Mouse (Mus musculus): Measurements from ENCODE around the gene Mst1. TPM values are rescaled to one million over a fixed set of nuclear protein-coding genes. Genes with fewer than 3 reads are reported as not detected.
A peak's percentile ranks its signal among the peaks of the same experiment; 100 is the strongest.

Gene Mst1
- polyA plus RNA-seq, 1 experiment from 2014 or later, result not detected

DNA sequence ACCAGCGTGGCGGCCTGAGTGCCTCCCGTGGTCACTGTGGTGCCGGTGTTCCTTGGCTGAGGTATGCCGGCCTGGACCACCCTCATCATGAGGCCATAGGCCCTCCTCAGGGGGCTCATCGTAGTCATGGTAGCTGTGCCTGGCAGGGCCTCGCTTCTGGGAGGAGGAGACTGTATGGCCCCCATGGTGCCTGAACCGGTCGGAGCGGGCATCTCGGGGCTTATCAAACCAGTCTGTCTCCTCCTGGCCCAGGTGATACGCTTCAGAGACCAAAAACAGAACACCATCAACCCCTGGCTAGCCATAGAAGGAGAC is 25.3 kb downstream of the Mst1 start:
- 0 out of 2 replicates have a peak, but pooled peaks have one; percentile 38 for ATAC-seq
- no peaks in the 10 kb centered on the region for H3K9me3 ChIP-seq (ENCODE audit: control insufficient read depth, low read length)
- no peak overlapping the region for H3K4me3 ChIP-seq (ENCODE audit: low read length)
- H3K36me3 ChIP-seq (ENCODE audit: control insufficient read depth, insufficient read depth, low read length), result peaks cover 11% of the 10 kb centered on the region
- H3K27me3 ChIP-seq (replicated peaks; ENCODE audit: control insufficient read depth, insufficient read depth, low read length), result no peaks in the 10 kb centered on the region
- H3K4me2 ChIP-seq (ENCODE audit: low read length), result no peak overlapping the region
- H3K27ac ChIP-seq (ENCODE audit: low read depth, low read length), result no peak overlapping the region; the same call in 1 of the 2 replicates
- 62% methylated on average over 12 of the region's 12 CpGs for WGBS
- peaks cover 6% of the 10 kb centered on the region; the same call in 1 of the 2 replicates for H3K4me1 ChIP-seq (ENCODE audit: control insufficient read depth, insufficient read depth, low read depth, low read length)
- no peak overlapping the region for H3K9ac ChIP-seq (ENCODE audit: low read depth, low read length)

DNA sequence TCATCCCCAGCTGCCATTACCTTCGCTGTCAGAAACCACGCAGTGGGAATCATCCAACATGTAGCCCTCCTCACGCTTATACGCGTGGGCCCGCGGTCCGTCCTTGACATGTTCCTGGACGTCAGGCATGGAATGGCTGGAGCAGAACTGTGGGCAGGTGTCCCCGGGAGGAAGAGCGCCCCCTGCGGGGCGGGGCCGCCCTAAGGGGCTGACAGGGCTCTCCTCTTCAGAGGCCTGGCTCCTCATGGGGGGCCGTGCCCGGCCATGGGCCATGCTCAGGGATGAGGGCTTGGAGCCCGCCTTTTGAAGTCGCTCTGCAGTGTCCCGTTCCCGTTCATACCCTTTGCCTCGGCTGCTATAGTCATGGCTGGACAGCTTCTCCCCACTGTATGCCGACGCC is 25.9 kb downstream of the Mst1 start:
- Histone ChIP-seq H3K4me3 (ENCODE audit: low read length) (no peak overlapping the region), H3K9me3 (ENCODE audit: control insufficient read depth, low read length) (no peaks in the 10 kb centered on the region), H3K9ac (ENCODE audit: low read depth, low read length) (no peak overlapping the region), H3K4me2 (ENCODE audit: low read length) (no peak overlapping the region), H3K4me1 (ENCODE audit: control insufficient read depth, insufficient read depth, low read depth, low read length) (peaks cover 9% of the 10 kb centered on the region), H3K36me3 (ENCODE audit: control insufficient read depth, insufficient read depth, low read length) (peaks cover 11% of the 10 kb centered on the region), H3K27ac (ENCODE audit: low read depth, low read length) (no peak overlapping the region), H3K27me3 (replicated peaks; ENCODE audit: control insufficient read depth, insufficient read depth, low read length) (no peaks in the 10 kb centered on the region)
- ATAC-seq, result no peak
- WGBS, result 87% methylated on average over 23 of the region's 23 CpGs

DNA sequence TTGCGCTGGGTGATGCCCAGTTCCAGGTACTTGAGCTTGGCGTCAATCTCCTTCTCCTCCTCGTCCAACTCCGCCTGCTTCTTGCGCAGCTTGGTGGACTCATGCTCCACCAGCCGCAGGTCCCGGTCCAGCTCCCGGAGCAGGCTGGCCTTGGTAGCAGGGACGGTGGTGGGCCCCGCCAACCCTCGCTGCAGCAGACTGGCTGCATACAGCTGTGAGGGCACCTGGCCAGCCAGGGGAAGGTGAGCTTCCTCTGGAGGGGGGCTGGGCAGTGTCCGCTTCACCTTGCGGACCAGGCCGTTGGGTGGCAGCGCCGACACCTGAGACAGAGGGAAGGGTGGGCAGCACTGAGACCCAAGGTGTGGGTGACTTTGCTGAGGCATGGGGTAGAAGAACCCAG is 27.6 kb downstream of the Mst1 start:
- Histone ChIP-seq H3K4me3 (ENCODE audit: low read length) (no peak overlapping the region), H3K9me3 (ENCODE audit: control insufficient read depth, low read length) (no peaks in the 10 kb centered on the region), H3K4me2 (ENCODE audit: low read length) (no peak overlapping the region), H3K27me3 (replicated peaks; ENCODE audit: control insufficient read depth, insufficient read depth, low read length) (no peaks in the 10 kb centered on the region), H3K27ac (ENCODE audit: low read depth, low read length) (no peak overlapping the region), H3K36me3 (ENCODE audit: control insufficient read depth, insufficient read depth, low read length) (peaks cover 12% of the 10 kb centered on the region), H3K9ac (ENCODE audit: low read depth, low read length) (no peak overlapping the region), H3K4me1 (ENCODE audit: control insufficient read depth, insufficient read depth, low read depth, low read length) (peaks cover 14% of the 10 kb centered on the region)
- ATAC-seq, result no peak
- WGBS, result 96% methylated on average over 16 of the region's 16 CpGs

DNA sequence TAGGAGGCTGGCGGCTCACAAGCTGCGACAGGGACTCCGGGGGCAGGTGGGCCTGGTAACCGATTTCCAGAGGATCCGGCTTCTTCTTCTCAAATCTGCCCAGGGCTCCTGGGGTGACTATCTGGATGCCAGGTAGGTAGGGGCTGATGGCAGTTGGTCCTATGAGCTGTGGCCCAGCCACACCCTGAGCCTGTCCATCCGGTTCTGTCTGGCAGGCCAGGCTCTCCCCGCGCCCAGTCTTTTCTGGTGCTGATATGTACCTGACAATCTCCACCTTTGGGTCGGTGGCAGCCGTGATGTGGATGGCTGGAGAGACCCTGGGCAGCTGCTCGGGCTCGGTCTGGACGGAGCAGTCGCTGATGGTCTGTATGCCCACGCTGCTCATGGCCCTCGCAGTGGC is 29.9 kb downstream of the Mst1 start:
- no peak overlapping the region for H3K4me2 ChIP-seq (ENCODE audit: low read length)
- H3K27ac ChIP-seq (ENCODE audit: low read depth, low read length), result no peak overlapping the region
- no peaks in the 10 kb centered on the region for H3K9me3 ChIP-seq (ENCODE audit: control insufficient read depth, low read length)
- no peaks in the 10 kb centered on the region for H3K27me3 ChIP-seq (replicated peaks; ENCODE audit: control insufficient read depth, insufficient read depth, low read length)
- peaks cover 11% of the 10 kb centered on the region for H3K4me1 ChIP-seq (ENCODE audit: control insufficient read depth, insufficient read depth, low read depth, low read length)
- 92% methylated on average over 16 of the region's 16 CpGs for WGBS
- H3K36me3 ChIP-seq (ENCODE audit: control insufficient read depth, insufficient read depth, low read length), result peaks cover 30% of the 10 kb centered on the region
- H3K4me3 ChIP-seq (ENCODE audit: low read length), result no peak overlapping the region
- H3K9ac ChIP-seq (ENCODE audit: low read depth, low read length), result no peak overlapping the region
- no peak for ATAC-seq

DNA sequence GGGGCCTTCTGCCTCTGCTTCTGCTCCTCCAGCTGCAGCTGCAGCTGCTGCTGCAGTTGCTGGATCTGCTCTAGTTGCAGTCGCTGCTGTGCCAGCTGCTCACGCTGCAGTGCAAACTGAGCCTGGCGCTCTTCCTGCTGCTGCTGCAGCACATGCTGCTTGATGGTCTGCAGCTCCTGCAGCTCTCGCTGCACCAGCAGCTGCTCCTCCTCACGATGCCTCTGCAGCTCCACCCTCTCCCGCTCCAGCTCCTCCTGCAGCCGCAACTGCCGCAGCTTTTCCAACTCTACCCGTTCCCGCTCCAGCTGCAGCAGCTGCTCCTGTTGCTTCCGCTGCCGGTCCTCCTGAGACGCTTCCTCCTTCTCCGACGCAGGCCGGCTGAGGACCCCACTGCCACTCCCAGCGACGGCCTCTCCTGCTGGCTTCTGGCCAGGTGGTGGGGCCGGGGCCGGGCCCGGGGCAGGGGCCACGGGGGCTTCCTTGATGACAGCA is 30.9 kb downstream of the Mst1 start:
- H3K27ac ChIP-seq (ENCODE audit: low read depth, low read length), result peak overlapping the region; percentile 29; the same call in 1 of the 2 replicates
- H3K4me1 ChIP-seq (ENCODE audit: control insufficient read depth, insufficient read depth, low read depth, low read length), result peaks cover 9% of the 10 kb centered on the region
- WGBS, result 13% methylated on average over 22 of the region's 22 CpGs
- peak overlapping the region; percentile 43 for H3K9ac ChIP-seq (ENCODE audit: low read depth, low read length)
- no peaks in the 10 kb centered on the region for H3K27me3 ChIP-seq (replicated peaks; ENCODE audit: control insufficient read depth, insufficient read depth, low read length)
- no peaks in the 10 kb centered on the region for H3K9me3 ChIP-seq (ENCODE audit: control insufficient read depth, low read length)
- H3K36me3 ChIP-seq (ENCODE audit: control insufficient read depth, insufficient read depth, low read length), result peaks cover 28% of the 10 kb centered on the region
- peak; percentile 18; the same call in 1 of the 2 replicates for ATAC-seq
- H3K4me3 ChIP-seq (ENCODE audit: low read length), result no peak overlapping the region
- peak overlapping the region; percentile 44 for H3K4me2 ChIP-seq (ENCODE audit: low read length)

DNA sequence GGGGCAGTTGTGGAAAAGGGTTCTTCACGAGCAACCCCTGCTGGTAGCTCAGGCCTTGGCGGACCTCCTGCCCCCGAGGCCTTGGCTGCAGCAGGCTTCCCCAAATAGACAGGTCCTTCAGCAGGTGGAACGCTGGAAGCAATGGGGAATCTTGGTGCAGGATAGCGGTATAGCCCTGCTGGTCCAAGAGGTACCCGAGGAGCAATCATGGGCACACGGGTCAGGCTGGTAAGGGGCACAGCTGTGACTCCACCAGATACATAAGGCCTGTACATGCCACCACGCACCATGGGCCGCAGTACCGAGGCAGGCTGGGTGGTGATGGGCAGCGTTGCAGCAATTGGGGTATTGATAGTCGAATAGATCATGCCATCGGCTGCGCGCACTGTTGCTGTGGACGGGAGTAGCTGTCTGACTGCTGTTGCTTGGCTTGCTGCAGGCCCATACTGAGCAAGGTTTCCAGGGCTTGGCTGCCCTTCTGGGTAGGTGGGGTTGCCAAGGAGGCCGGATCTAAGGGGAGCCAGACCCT is 31.4 kb downstream of the Mst1 start:
- Histone ChIP-seq H3K9ac (ENCODE audit: low read depth, low read length) (peak overlapping the region; percentile 43), H3K36me3 (ENCODE audit: control insufficient read depth, insufficient read depth, low read length) (peaks cover 28% of the 10 kb centered on the region), H3K27ac (ENCODE audit: low read depth, low read length) (no peak overlapping the region), H3K4me3 (ENCODE audit: low read length) (no peak overlapping the region), H3K4me2 (ENCODE audit: low read length) (peak overlapping the region; percentile 44), H3K4me1 (ENCODE audit: control insufficient read depth, insufficient read depth, low read depth, low read length) (peaks cover 9% of the 10 kb centered on the region), H3K27me3 (replicated peaks; ENCODE audit: control insufficient read depth, insufficient read depth, low read length) (no peaks in the 10 kb centered on the region), H3K9me3 (ENCODE audit: control insufficient read depth, low read length) (no peaks in the 10 kb centered on the region)
- 70% methylated on average over 17 of the region's 17 CpGs for WGBS
- no peak for ATAC-seq

DNA sequence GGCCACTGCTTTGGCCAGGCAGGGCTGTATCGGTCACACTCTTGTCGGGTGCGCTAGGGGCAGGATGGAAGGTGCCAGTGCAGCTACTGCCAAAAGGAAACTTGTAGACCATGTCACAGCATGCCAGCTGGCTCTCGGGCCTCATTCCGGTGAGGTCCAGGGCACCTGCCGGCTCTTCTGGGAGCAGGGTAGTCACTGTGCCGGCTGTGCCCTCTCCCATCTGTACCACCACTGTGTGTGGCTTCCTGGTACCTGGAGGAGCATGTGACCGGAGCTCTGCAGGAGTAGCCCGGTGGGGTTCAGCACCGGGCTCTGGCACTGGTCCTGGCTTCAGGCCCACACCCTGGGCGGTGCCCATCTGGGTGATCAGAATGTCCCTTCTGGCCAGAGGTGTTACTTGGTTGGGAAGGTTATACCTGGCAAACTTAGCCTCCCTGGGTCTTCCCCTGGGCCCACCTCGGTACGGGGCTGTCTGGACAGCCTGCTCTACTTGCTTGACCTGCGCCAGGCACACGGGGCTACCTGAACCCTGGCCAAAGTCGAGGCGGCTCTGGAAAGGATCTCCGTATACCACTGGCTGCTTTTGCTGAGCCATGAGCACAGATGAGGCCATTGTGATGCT is 32.6 kb downstream of the Mst1 start:
- Histone ChIP-seq H3K9me3 (ENCODE audit: control insufficient read depth, low read length) (no peaks in the 10 kb centered on the region), H3K4me3 (ENCODE audit: low read length) (no peak overlapping the region), H3K4me2 (ENCODE audit: low read length) (no peak overlapping the region), H3K4me1 (ENCODE audit: control insufficient read depth, insufficient read depth, low read depth, low read length) (peaks cover 9% of the 10 kb centered on the region), H3K27ac (ENCODE audit: low read depth, low read length) (no peak overlapping the region), H3K36me3 (ENCODE audit: control insufficient read depth, insufficient read depth, low read length) (peaks cover 31% of the 10 kb centered on the region), H3K9ac (ENCODE audit: low read depth, low read length) (no peak overlapping the region), H3K27me3 (replicated peaks; ENCODE audit: control insufficient read depth, insufficient read depth, low read length) (no peaks in the 10 kb centered on the region)
- WGBS, result 84% methylated on average over 18 of the region's 18 CpGs
- ATAC-seq, result no peak

DNA sequence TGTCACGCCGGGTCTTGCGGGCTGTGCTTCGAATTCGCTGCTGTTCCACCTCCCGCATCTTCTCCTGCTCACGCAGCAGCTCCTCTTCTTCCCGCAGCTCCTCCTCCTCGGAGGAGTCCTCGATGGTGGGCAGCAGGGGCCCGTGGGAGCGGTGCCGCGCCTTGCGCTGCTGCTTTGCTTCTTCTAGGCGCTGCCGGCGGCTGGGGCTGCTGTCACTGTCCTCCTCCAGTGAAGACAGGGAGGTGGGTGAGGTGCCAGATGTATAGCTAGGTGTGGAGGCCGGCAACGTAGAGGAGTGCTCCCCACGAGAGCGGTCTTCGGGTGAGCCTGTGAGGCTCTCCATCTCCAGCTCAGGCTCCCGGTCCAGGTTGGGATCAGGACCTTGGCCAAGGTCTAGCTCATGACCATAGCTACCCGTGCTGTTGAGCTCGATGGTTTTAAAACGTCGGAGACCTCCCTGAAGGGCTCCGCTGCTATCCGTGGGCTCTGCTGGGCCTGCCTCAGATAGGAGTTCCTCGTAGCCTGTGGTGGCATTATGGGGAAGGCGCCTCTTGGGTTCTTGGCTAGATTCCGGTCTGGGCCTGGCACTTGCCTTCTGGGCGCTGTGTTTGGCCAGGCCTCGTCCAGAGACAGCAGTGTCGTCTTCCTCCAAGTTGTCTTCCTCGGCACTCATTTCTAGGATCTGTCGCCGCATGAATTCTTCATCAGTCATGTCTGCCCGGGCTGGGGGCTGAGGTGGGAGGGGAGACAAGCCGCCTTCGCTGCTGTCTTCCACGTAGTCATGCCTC is 35.2 kb downstream of the Mst1 start:
- no peaks in the 10 kb centered on the region for H3K9me3 ChIP-seq (ENCODE audit: control insufficient read depth, low read length)
- ATAC-seq, result no peak
- 76% methylated on average over 43 of the region's 43 CpGs for WGBS
- peaks cover 9% of the 10 kb centered on the region for H3K4me1 ChIP-seq (ENCODE audit: control insufficient read depth, insufficient read depth, low read depth, low read length)
- H3K9ac ChIP-seq (ENCODE audit: low read depth, low read length), result no peak overlapping the region
- no peaks in the 10 kb centered on the region for H3K27me3 ChIP-seq (replicated peaks; ENCODE audit: control insufficient read depth, insufficient read depth, low read length)
- peaks cover 31% of the 10 kb centered on the region for H3K36me3 ChIP-seq (ENCODE audit: control insufficient read depth, insufficient read depth, low read length)
- H3K27ac ChIP-seq (ENCODE audit: low read depth, low read length), result no peak overlapping the region
- no peak overlapping the region for H3K4me3 ChIP-seq (ENCODE audit: low read length)
- H3K4me2 ChIP-seq (ENCODE audit: low read length), result no peak overlapping the region

DNA sequence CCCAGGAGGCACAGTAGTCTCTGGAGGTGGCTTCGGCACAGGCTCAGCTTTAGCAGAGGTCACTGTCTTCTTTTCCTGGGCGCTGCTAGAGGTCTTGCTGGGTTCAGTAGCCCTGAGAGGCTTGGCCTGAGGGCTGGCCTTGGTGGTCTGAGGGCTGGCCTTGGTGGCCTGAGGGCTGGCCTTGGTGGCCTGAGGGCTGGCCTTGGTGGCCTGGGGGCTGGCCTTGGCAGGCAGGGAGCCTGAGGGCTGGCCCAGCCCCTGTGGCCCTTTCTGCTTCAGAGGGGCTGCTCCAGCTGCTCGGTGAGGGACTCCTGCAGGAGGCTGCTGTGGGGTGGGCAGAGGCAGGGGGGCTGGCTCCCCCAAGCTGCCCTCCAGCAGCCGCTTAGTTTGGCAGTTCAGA is 36.9 kb downstream of the Mst1 start:
- Histone ChIP-seq H3K36me3 (ENCODE audit: control insufficient read depth, insufficient read depth, low read length) (peaks cover 29% of the 10 kb centered on the region), H3K27ac (ENCODE audit: low read depth, low read length) (no peak overlapping the region), H3K27me3 (replicated peaks; ENCODE audit: control insufficient read depth, insufficient read depth, low read length) (no peaks in the 10 kb centered on the region), H3K4me2 (ENCODE audit: low read length) (no peak overlapping the region), H3K9me3 (ENCODE audit: control insufficient read depth, low read length) (no peaks in the 10 kb centered on the region), H3K9ac (ENCODE audit: low read depth, low read length) (no peak overlapping the region), H3K4me1 (ENCODE audit: control insufficient read depth, insufficient read depth, low read depth, low read length) (no peaks in the 10 kb centered on the region), H3K4me3 (ENCODE audit: low read length) (no peak overlapping the region)
- WGBS, result 64% methylated on average over 4 of the region's 4 CpGs
- ATAC-seq, result no peak

All from hindbrain, embryonic 16.5 days (tissue).